Mouse (Mus musculus) ES-E14 (cell line): ENCODE data around the gene Amtn.

ENCODE experiments used
- CHD2 ChIP-seq: IDR thresholded peaks from 2 replicates; pipeline ENCODE4 v1.6.1; 2014; ENCODE audit warnings: mild to moderate bottlenecking, low read depth, low read length, inconsistent platforms
- HCFC1 ChIP-seq: IDR thresholded peaks from 2 replicates; pipeline ENCODE4 v1.6.1; 2012; ENCODE audit warnings: low read length, inconsistent platforms, borderline replicate concordance; ENCODE audit not compliant: insufficient read depth
- MAFK ChIP-seq: IDR thresholded peaks from 2 replicates; pipeline ENCODE4 v1.6.1; 2014; ENCODE audit warnings: mild to moderate bottlenecking, low read depth, low read length, inconsistent platforms; ENCODE audit not compliant: insufficient read depth
- ZC3H11A ChIP-seq: IDR thresholded peaks from 2 replicates; pipeline ENCODE4 v1.6.1; 2012; ENCODE audit warnings: low read depth, mild to moderate bottlenecking, inconsistent platforms, low read length, borderline replicate concordance
- ZNF384 ChIP-seq: IDR thresholded peaks from 2 replicates; pipeline ENCODE4 v1.6.1; 2012; ENCODE audit warnings: low read depth, low read length, inconsistent platforms

DNA sequence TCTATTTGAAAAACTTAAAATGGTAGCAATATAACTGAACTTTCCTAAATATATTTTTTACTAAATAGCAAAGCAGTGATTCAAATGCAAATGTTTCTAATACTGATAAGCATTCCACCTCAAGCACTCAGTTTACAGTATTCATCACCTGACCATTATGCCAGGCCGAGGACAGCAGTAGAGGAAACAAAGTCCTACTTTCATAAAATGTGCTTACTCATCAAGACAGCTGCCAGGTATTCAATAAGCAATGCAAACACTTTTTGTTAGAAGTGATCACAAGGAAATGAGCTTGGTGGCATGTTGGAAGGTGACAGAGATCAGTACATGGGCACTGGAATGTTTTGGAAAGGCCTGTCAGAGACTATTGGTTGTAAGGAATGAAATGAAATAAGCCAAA is 9.0 kb upstream of the Amtn start:
- TF ChIP-seq HCFC1 (no peak), CHD2 (no peak), MAFK (no peak), ZNF384 (no peak), ZC3H11A (no peak)
